Mouse (Mus musculus): Measurements from ENCODE around the gene Rbfox1. TPM values are rescaled to one million over a fixed set of nuclear protein-coding genes. Genes with fewer than 3 reads are reported as not detected.

Rbfox1 gene
- polyA plus RNA-seq, 1 experiment: 1.4 TPM

DNA sequence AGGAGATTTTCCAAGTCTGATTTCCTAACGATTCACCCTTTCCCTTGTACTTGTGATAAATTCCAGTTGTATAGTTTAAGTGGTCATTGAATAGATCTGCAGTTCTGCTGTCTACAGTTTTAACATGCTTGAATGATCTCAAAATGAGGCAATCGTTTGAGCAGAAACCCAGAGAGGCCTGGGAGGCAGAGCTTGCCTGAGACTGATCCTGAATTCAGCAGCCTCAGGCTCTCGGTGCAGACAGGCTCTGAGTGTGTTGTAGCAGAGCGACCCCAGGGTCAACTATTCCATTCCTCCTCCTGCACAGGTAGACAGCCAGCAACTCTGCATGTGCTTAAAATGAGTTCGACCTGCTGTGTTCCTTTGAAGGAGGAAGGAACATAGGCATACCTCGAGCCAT, 1012.6 kb downstream of the Rbfox1 start:
- no peak overlapping the region for H3K27ac ChIP-seq (ENCODE audit: insufficient read depth, low read length)
- H3K4me1 ChIP-seq (ENCODE audit: control insufficient read depth, insufficient read depth, low read length): no peaks in the 10 kb centered on the region
- TF ChIP-seq CTCF (IDR thresholded peaks at IDR 0.05; ENCODE audit: borderline replicate concordance, insufficient read depth, low read length) (no peak), POLR2A (IDR thresholded peaks at IDR 0.05; ENCODE audit: low read depth, low read length) (no peak)
- H3K4me3 ChIP-seq (ENCODE audit: insufficient read depth, low read length): no peak overlapping the region

DNA sequence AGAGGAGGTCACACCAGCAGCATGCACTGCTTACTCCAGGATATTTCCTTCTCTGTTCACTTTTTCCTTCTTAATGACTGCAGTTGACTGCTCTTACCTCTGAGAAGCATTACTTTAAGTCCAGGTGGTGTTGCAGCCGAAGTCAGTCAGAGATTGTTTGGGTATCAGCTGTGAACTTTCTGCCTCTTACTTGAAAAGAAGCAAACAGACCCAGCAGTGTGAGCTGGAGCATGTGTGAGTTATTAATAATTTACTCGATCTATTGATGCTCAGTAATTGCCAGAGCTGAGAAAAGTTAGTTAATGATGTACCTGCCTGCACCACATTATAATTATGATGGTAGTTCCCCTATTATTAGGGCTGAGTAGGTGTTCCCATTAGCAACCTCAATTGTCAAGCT, 1014.9 kb downstream of the Rbfox1 start:
- no peak overlapping the region for H3K4me3 ChIP-seq (ENCODE audit: insufficient read depth, low read length)
- no peaks in the 10 kb centered on the region; the same call in 1 of the 2 replicates for H3K4me1 ChIP-seq (ENCODE audit: control insufficient read depth, insufficient read depth, low read length)
- H3K27ac ChIP-seq (ENCODE audit: insufficient read depth, low read length): no peak overlapping the region
- no peak for TF ChIP-seq CTCF (IDR thresholded peaks at IDR 0.05; ENCODE audit: borderline replicate concordance, insufficient read depth, low read length)
- TF ChIP-seq POLR2A (IDR thresholded peaks at IDR 0.05; ENCODE audit: low read depth, low read length): no peak

DNA sequence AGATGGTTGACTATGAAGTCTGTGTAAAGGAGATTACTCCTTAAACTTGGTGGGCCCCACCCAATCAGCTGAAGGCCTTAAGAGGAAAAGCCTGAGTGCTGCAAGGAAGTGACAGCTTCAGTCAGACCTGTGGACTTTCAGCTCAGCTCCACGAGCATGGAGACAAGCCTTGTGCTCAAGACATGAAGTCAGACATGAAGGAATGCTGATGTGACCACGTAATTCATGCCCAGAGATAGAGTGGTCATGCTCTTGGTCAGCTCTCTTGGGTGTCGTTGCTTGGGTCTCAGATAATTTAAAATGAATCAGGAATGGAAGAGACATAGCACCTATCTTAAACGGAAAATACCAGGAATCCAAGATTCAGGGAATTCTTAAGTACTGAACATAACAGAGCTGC, 1019.8 kb downstream of the Rbfox1 start:
- Histone ChIP-seq H3K4me3 (ENCODE audit: insufficient read depth, low read length) (no peak overlapping the region), H3K4me1 (ENCODE audit: control insufficient read depth, insufficient read depth, low read length) (peaks cover 3% of the 10 kb centered on the region; the same call in 1 of the 2 replicates), H3K27ac (ENCODE audit: insufficient read depth, low read length) (no peak overlapping the region)
- no peak for TF ChIP-seq POLR2A (IDR thresholded peaks at IDR 0.05; ENCODE audit: low read depth, low read length)
- no peak for TF ChIP-seq CTCF (IDR thresholded peaks at IDR 0.05; ENCODE audit: borderline replicate concordance, insufficient read depth, low read length)

DNA sequence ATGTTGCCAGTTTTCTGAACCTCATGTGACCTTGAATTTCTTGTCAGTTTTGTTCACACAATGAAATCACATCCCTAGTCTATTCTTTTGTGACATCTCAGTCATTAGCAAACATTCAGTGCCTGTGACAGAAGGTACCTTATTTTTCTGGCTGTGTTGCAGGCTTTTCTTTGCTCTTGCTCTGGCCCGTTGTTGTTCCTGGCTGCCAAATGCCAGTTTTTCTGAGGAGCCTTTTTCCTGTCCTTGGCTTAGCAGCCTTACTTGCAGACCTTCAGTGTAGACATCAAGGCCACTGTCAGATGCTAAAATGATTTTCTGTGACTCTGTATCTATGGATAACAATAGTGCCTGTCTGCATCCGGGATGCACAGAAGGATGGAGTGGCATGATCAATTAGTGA, 1020.8 kb downstream of the Rbfox1 start:
- Histone ChIP-seq H3K27ac (ENCODE audit: insufficient read depth, low read length) (no peak overlapping the region), H3K4me1 (ENCODE audit: control insufficient read depth, insufficient read depth, low read length) (peaks cover 3% of the 10 kb centered on the region; the same call in 1 of the 2 replicates), H3K4me3 (ENCODE audit: insufficient read depth, low read length) (no peak overlapping the region)
- TF ChIP-seq CTCF (IDR thresholded peaks at IDR 0.05; ENCODE audit: borderline replicate concordance, insufficient read depth, low read length) (no peak), POLR2A (IDR thresholded peaks at IDR 0.05; ENCODE audit: low read depth, low read length) (no peak)

DNA sequence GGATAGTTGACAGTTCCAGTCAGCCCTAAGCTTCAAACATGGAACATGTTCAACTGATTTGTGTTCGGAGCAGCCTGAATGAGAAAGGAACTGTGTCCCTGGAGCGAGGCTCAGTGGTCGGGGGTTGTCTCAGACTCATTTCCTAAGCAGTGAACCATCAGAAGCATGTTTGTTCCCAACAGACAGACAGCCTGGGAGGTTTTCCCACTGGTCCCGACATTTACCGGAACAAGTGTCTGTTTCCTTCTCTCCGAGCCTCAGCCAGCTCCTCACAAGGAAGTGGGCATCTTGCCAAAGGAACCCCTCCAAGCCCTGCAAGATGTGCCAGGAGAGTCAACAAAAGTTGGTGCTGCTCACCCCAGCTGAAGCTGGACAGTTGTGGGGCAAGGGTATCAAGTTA, 1022.4 kb downstream of the Rbfox1 start:
- Histone ChIP-seq H3K4me1 (ENCODE audit: control insufficient read depth, insufficient read depth, low read length) (peaks cover 3% of the 10 kb centered on the region; the same call in 1 of the 2 replicates), H3K27ac (ENCODE audit: insufficient read depth, low read length) (no peak overlapping the region), H3K4me3 (ENCODE audit: insufficient read depth, low read length) (no peak overlapping the region)
- TF ChIP-seq CTCF (IDR thresholded peaks at IDR 0.05; ENCODE audit: borderline replicate concordance, insufficient read depth, low read length): no peak
- TF ChIP-seq POLR2A (IDR thresholded peaks at IDR 0.05; ENCODE audit: low read depth, low read length): no peak

DNA sequence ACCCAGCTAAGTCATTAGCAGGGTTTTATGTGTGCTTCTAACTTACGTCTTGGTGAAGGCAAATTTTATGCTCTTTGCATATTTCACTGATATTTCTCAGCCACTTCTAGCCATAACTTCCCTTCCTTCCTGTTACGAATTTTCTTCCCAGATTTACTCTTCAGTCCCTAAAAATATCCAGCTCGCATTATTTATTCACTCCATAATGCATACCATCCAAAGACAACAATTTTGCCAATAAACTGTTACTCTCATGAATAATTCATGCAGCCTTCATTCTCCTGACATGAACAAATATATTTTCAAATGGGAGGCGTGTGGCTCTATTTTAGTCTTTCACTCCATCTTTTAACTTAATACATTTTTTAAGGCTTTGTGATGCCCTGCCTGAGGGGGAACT, 1029.4 kb downstream of the Rbfox1 start:
- no peak for TF ChIP-seq POLR2A (IDR thresholded peaks at IDR 0.05; ENCODE audit: low read depth, low read length)
- TF ChIP-seq CTCF (IDR thresholded peaks at IDR 0.05; ENCODE audit: borderline replicate concordance, insufficient read depth, low read length): no peak
- Histone ChIP-seq H3K4me3 (ENCODE audit: insufficient read depth, low read length) (no peak overlapping the region), H3K27ac (ENCODE audit: insufficient read depth, low read length) (no peak overlapping the region), H3K4me1 (ENCODE audit: control insufficient read depth, insufficient read depth, low read length) (no peaks in the 10 kb centered on the region)

DNA sequence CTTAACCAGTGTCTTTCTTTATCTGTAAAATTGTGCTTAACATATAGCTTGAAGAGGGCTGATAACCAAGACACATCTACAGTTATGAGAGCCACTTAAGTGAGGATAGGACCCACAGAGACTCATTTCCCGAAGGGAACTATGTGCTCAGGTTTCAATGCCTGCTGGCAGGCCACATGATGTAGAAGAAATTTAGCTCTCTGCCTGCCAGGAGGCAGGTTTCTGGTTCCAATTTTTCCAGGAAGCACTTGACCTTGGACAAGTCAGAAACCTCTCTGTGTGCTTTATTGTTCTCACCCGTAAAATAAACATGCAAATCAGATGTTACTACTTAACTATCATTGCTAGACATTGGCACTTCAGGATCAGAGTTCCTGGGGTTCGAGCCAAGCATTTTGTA, 1033.5 kb downstream of the Rbfox1 start:
- Histone ChIP-seq H3K4me3 (ENCODE audit: insufficient read depth, low read length) (no peak overlapping the region), H3K4me1 (ENCODE audit: control insufficient read depth, insufficient read depth, low read length) (no peaks in the 10 kb centered on the region)
- TF ChIP-seq CTCF (IDR thresholded peaks at IDR 0.05; ENCODE audit: borderline replicate concordance, insufficient read depth, low read length) (no peak), POLR2A (IDR thresholded peaks at IDR 0.05; ENCODE audit: low read depth, low read length) (no peak)

DNA sequence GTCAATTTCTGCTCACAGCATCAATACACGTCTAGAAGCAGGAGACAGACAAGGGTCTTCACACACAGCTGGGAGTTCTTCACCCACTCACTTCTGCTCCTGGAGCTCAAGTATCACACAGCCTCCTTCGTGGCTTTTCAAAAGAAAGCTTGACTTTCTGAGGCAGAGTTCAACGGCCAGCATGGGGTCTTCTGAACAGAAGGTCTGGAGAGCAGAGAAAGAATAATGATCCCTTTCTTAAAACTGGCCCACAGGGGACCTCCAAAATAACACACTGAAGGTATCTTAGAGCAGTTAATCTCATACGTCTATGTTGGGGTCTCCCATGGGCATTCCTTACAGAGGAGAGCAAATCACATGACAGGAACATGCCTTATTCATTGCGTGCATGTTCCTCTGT, 1034.5 kb downstream of the Rbfox1 start:
- H3K4me1 ChIP-seq (ENCODE audit: control insufficient read depth, insufficient read depth, low read length): no peaks in the 10 kb centered on the region
- H3K4me3 ChIP-seq (ENCODE audit: insufficient read depth, low read length): no peak overlapping the region

More for the DNA sequence above, 1033.5 kb downstream of the Rbfox1 start:
- H3K27ac ChIP-seq (ENCODE audit: insufficient read depth, low read length): no peak overlapping the region

DNA sequence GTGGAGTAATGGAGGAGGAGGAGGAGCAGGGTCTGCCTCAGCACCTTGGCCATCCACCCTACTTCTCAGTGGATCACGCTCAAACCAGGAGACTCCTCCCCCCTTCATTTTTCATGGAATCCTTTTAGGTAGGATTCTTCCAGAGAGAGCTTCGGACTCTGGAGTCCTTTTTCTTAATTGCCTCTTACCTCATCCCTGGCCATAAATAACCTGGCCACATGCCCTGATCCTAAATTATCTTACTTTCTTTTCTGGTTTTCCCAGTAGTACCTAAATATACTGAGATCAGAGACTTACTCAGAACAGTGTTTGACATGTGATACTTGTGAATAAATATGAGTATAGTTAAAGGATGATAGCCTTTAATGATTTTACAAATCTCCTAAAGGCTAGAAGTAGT, 1042.5 kb downstream of the Rbfox1 start:
- Histone ChIP-seq H3K4me3 (ENCODE audit: insufficient read depth, low read length) (no peak overlapping the region), H3K4me1 (ENCODE audit: control insufficient read depth, insufficient read depth, low read length) (no peaks in the 10 kb centered on the region), H3K27ac (ENCODE audit: insufficient read depth, low read length) (no peak overlapping the region)
- no peak for TF ChIP-seq CTCF (IDR thresholded peaks at IDR 0.05; ENCODE audit: borderline replicate concordance, insufficient read depth, low read length)
- TF ChIP-seq POLR2A (IDR thresholded peaks at IDR 0.05; ENCODE audit: low read depth, low read length): no peak

More for the DNA sequence above, 1034.5 kb downstream of the Rbfox1 start:
- no peak overlapping the region for H3K27ac ChIP-seq (ENCODE audit: insufficient read depth, low read length)
- TF ChIP-seq CTCF (IDR thresholded peaks at IDR 0.05; ENCODE audit: borderline replicate concordance, insufficient read depth, low read length) (no peak), POLR2A (IDR thresholded peaks at IDR 0.05; ENCODE audit: low read depth, low read length) (no peak)

DNA sequence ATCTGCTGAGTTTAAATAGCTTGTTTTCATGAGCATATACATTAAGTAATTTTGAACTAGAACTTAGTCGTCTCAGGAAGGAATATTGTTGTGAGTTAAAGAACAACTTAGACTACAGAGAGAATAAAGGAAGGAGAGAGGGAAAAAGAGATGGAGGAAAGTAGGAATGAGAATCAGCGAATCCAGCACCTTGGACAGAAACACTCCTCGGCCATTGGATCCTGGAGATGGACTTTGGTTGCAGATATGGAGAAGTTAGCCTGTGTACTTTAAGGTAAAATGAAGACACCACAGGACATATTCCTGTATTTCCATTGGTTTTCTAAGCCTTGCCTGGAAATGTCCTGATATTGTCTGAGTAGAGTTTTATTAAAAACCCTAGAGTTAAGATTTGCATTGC, 1045.6 kb downstream of the Rbfox1 start:
- Histone ChIP-seq H3K4me3 (ENCODE audit: insufficient read depth, low read length) (no peak overlapping the region), H3K4me1 (ENCODE audit: control insufficient read depth, insufficient read depth, low read length) (no peaks in the 10 kb centered on the region), H3K27ac (ENCODE audit: insufficient read depth, low read length) (no peak overlapping the region)
- TF ChIP-seq POLR2A (IDR thresholded peaks at IDR 0.05; ENCODE audit: low read depth, low read length) (no peak), CTCF (IDR thresholded peaks at IDR 0.05; ENCODE audit: borderline replicate concordance, insufficient read depth, low read length) (no peak)

DNA sequence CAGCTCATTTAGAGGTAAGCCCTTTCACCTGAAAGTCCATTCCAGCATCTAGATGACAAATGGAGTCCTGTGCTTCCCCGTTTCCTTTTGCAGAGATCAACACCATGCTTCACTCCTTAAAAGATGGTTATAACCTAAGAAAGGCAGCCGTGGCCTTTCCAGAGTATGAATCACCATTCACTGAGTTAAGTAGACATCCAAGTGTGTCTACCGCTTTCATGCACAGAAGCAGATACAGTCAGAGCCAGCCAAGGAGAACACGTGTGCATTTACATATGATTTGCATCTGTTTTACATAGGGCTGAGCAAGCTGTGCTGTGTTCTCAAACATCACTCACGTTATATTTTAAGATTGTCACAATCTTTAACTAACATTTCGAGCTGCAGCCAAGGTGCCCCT, 1061.0 kb downstream of the Rbfox1 start:
- H3K4me1 ChIP-seq (ENCODE audit: control insufficient read depth, insufficient read depth, low read length): no peaks in the 10 kb centered on the region
- H3K27ac ChIP-seq (ENCODE audit: insufficient read depth, low read length): no peak overlapping the region
- TF ChIP-seq CTCF (IDR thresholded peaks at IDR 0.05; ENCODE audit: borderline replicate concordance, insufficient read depth, low read length): no peak
- no peak for TF ChIP-seq POLR2A (IDR thresholded peaks at IDR 0.05; ENCODE audit: low read depth, low read length)
- H3K4me3 ChIP-seq (ENCODE audit: insufficient read depth, low read length): no peak overlapping the region
